Mouse (Mus musculus) limb, embryonic 14.5 days (tissue): ENCODE measurements around the gene Nfkbil1. TPM values are rescaled to one million over a fixed set of nuclear protein-coding genes. Genes with fewer than 3 reads are reported as not detected.

Experiments
- ATAC-seq: fragments of 200-750 bp; cut with Nextera tagmentation; 2 replicates; pipeline ENCODE4 v1.8.0; 2017; ENCODE audit warnings: low read depth, moderate number of reproducible peaks, moderate TSS enrichment; ENCODE audit not compliant: low FRiP score
- DNase-seq: peaks from one replicate; pipeline ENCODE4 v3.0.0-alpha.2; 2015; ENCODE audit warnings: low spot score
- H3K27ac ChIP-seq: fragments of 300-500 bp; sonication (generic); replicated peaks from 2 replicates; pipeline ENCODE4 v1.5.1; 2014; ENCODE audit warnings: low read depth, mild to moderate bottlenecking, low read length, moderate library complexity, mixed read lengths
- H3K27me3 ChIP-seq: fragments of 300-500 bp; sonication (generic); 2 replicates; pipeline ENCODE4 v1.6.1; 2014; ENCODE audit warnings: low read length, mixed read lengths; ENCODE audit not compliant: control insufficient read depth, insufficient read depth
- H3K36me3 ChIP-seq: fragments of 300-500 bp; sonication (generic); 2 replicates; pipeline ENCODE4 v1.6.1; 2014; ENCODE audit warnings: mild to moderate bottlenecking, low read length, moderate library complexity, mixed read lengths; ENCODE audit not compliant: control insufficient read depth, insufficient read depth
- H3K4me1 ChIP-seq: fragments of 300-500 bp; sonication (generic); 2 replicates; pipeline ENCODE4 v1.6.1; 2014; ENCODE audit warnings: antibody characterized with exemption, low read length, mixed read lengths; ENCODE audit not compliant: control insufficient read depth, insufficient read depth
- H3K4me2 ChIP-seq: fragments of 300-500 bp; sonication (generic); replicated peaks from 2 replicates; pipeline ENCODE4 v1.6.1; 2014; ENCODE audit warnings: low read depth, mild to moderate bottlenecking, low read length, moderate library complexity; ENCODE audit not compliant: severe bottlenecking
- H3K4me3 ChIP-seq: fragments of 300-500 bp; sonication (generic); replicated peaks from 2 replicates; pipeline ENCODE4 v1.5.1; 2014; ENCODE audit warnings: low read length
- H3K9ac ChIP-seq: fragments of 300-500 bp; sonication (generic); 2 replicates; pipeline ENCODE4 v1.6.1; 2014; ENCODE audit warnings: mild to moderate bottlenecking, low read depth, low read length, moderate library complexity; ENCODE audit not compliant: severe bottlenecking
- H3K9me3 ChIP-seq: fragments of 300-500 bp; sonication (generic); 2 replicates; pipeline ENCODE4 v1.6.1; 2016; ENCODE audit warnings: low read length; ENCODE audit not compliant: control insufficient read depth
- POLR2A ChIP-seq: fragments of 200-500 bp; IDR thresholded peaks from 2 replicates; pipeline ENCODE4 v1.8.0; 2012; ENCODE audit warnings: inconsistent platforms, mild to moderate bottlenecking, moderate library complexity, borderline replicate concordance; ENCODE audit not compliant: insufficient read depth, insufficient read length; ENCODE audit errors: extremely low read depth
- WGBS: fragments of 180-500 bp; shearing (Covaris S2); extraction: QIAGEN DNeasy Blood & Tissue Kit; methylation state at CpG from one replicate; pipeline ENCODE4 v1.1.7; 2014; 5-methylcytosine and 5-hydroxymethylcytosine counted together
- polyA plus RNA-seq, 2 experiments: library from polyadenylated mRNA; depleted of rRNA in 1 of 2; stranded (reverse) in 1 of 2; unstranded in 1 of 2; fragments of >200 nt; fragmentation: Nextera tagmentation in 1 of 2; extraction: Ambion mirVana in 1 of 2; gene quantifications; 2 replicates each; pipeline versions ENCODE4 v1.2.1 to v1.2.3; 2012 to 2014

Gene Nfkbil1
- polyA plus RNA-seq, 2 experiments: 4.9 to 17.0 TPM

GRCm38 (mm10) chr17:35180093-35180492 is 55.5 kb downstream of the Nfkbil1 start:
- Histone ChIP-seq H3K4me2 (no peak overlapping the region), H3K4me3 (no peak overlapping the region), H3K4me1 (no peaks in the 10 kb centered on the region), H3K9ac (no peak overlapping the region), H3K27me3 (no peaks in the 10 kb centered on the region), H3K9me3 (no peaks in the 10 kb centered on the region), H3K36me3 (no peaks in the 10 kb centered on the region), H3K27ac (no peak overlapping the region)
- DNase-seq (no peak), ATAC-seq (no peak)
- 88% methylated on average over 5 of the region's 5 CpGs for WGBS
- no peak for TF ChIP-seq POLR2A

GRCm38 (mm10) chr17:35178528-35178927 is 57.1 kb downstream of the Nfkbil1 start:
- ATAC-seq (peak; percentile 67; the same call in 1 of the 2 replicates), DNase-seq (peak; percentile 79)
- H3K9me3 ChIP-seq: no peaks in the 10 kb centered on the region
- TF ChIP-seq POLR2A: no peak
- no peaks in the 10 kb centered on the region for H3K36me3 ChIP-seq
- no peaks in the 10 kb centered on the region for H3K27me3 ChIP-seq
- H3K27ac ChIP-seq: no peak overlapping the region
- 9% methylated on average over 5 of the region's 5 CpGs for WGBS
- H3K4me1 ChIP-seq: 0 out of 2 replicates have a peak, but pooled peaks cover 3% of the 10 kb centered on the region
- no peak overlapping the region for H3K9ac ChIP-seq
- H3K4me3 ChIP-seq: no peak overlapping the region
- no peak overlapping the region for H3K4me2 ChIP-seq

- ATAC-seq: no peak
- no peaks in the 10 kb centered on the region for H3K9me3 ChIP-seq
- no peak for TF ChIP-seq POLR2A
- no peak within 1 kb of the TSS for H3K4me2 ChIP-seq
- 0 out of 2 replicates have a peak, but pooled peaks cover 3% of the 10 kb centered on the region for H3K4me1 ChIP-seq
- H3K9ac ChIP-seq: no peak within 1 kb of the TSS
- no peak within 1 kb of the TSS for H3K27ac ChIP-seq
- H3K27me3 ChIP-seq: no peaks in the 10 kb centered on the region
- no peaks in the 10 kb centered on the region for H3K36me3 ChIP-seq
- no peak within 1 kb of the TSS for H3K4me3 ChIP-seq
- 64% methylated on average over 2 of the region's 2 CpGs for WGBS
- no peak for DNase-seq
Measured at GRCm38 (mm10) chr17:35175968-35176367, 59.6 kb downstream of the Nfkbil1 start, which contains the start of gene Aif1. Gene Aif1 (minus strand): TSS chr17:35176068.

- no peak for TF ChIP-seq POLR2A
- WGBS: 76% methylated on average over 6 of the region's 6 CpGs
- Histone ChIP-seq H3K9me3 (no peaks in the 10 kb centered on the region), H3K4me3 (no peak overlapping the region), H3K9ac (no peak overlapping the region), H3K4me1 (0 out of 2 replicates have a peak, but pooled peaks cover 3% of the 10 kb centered on the region), H3K36me3 (no peaks in the 10 kb centered on the region), H3K27ac (no peak overlapping the region), H3K4me2 (no peak overlapping the region), H3K27me3 (no peaks in the 10 kb centered on the region)
- no peak for DNase-seq
- no peak for ATAC-seq
Measured at GRCm38 (mm10) chr17:35175382-35175781, 60.2 kb downstream of the Nfkbil1 start.

- TF ChIP-seq POLR2A: no peak
- WGBS: 37% methylated on average over 8 of the region's 8 CpGs
Measured at GRCm38 (mm10) chr17:35174201-35174977, 61.2 kb downstream of the Nfkbil1 start.

More at GRCm38 (mm10) chr17:35174201-35174977, 61.2 kb downstream of the Nfkbil1 start:
- 0 out of 2 replicates have a peak, but pooled peaks cover 3% of the 10 kb centered on the region for H3K4me1 ChIP-seq
- H3K27ac ChIP-seq: no peak overlapping the region
- no peak overlapping the region for H3K4me3 ChIP-seq
- no peak overlapping the region for H3K4me2 ChIP-seq
- H3K9ac ChIP-seq: no peak overlapping the region
- H3K27me3 ChIP-seq: no peaks in the 10 kb centered on the region
- H3K9me3 ChIP-seq: no peaks in the 10 kb centered on the region
- ATAC-seq: no peak
- no peak for DNase-seq
- H3K36me3 ChIP-seq: no peaks in the 10 kb centered on the region
